Mouse (Mus musculus) stomach, embryonic 16.5 days (tissue): ENCODE measurements around the gene Vdac1. TPM values are rescaled to one million over a fixed set of nuclear protein-coding genes. Genes with fewer than 3 reads are reported as not detected.

Experiments
- ATAC-seq: fragments of 200-750 bp; cut with Nextera tagmentation; 2 replicates; pipeline ENCODE4 v1.8.0; 2017; ENCODE audit warnings: moderate number of reproducible peaks, moderate TSS enrichment; ENCODE audit not compliant: insufficient read depth, low FRiP score
- H3K27ac ChIP-seq: fragments of 300-500 bp; sonication (generic); 2 replicates; pipeline ENCODE4 v1.5.1; 2014; ENCODE audit warnings: low read length
- H3K27me3 ChIP-seq: fragments of 300-500 bp; sonication (generic); 2 replicates; pipeline ENCODE4 v1.6.1; 2014; ENCODE audit warnings: low read length, control low read depth, mixed read lengths; ENCODE audit not compliant: control insufficient read depth, insufficient read depth
- H3K36me3 ChIP-seq: fragments of 300-500 bp; sonication (generic); 2 replicates; pipeline ENCODE4 v1.6.1; 2014; ENCODE audit warnings: low read length; ENCODE audit not compliant: control insufficient read depth, insufficient read depth
- H3K4me1 ChIP-seq: fragments of 300-500 bp; sonication (generic); 2 replicates; pipeline ENCODE4 v1.6.1; 2014; ENCODE audit warnings: low read length, control low read depth, mixed read lengths; ENCODE audit not compliant: control insufficient read depth, insufficient read depth
- H3K4me2 ChIP-seq: fragments of 300-500 bp; sonication (generic); 2 replicates; pipeline ENCODE4 v1.6.1; 2014; ENCODE audit warnings: low read depth, low read length, mixed read lengths
- H3K4me3 ChIP-seq: fragments of 300-500 bp; sonication (generic); replicated peaks from 2 replicates; pipeline ENCODE4 v1.5.1; 2014; ENCODE audit warnings: mild to moderate bottlenecking, low read length
- H3K9ac ChIP-seq: fragments of 300-500 bp; sonication (generic); 2 replicates; pipeline ENCODE4 v1.6.1; 2014; ENCODE audit warnings: low read length
- H3K9me3 ChIP-seq: fragments of 300-500 bp; sonication (generic); replicated peaks from 2 replicates; pipeline ENCODE4 v1.6.1; 2016; ENCODE audit warnings: low read length, control low read depth; ENCODE audit not compliant: control insufficient read depth
- WGBS: fragments of 180-500 bp; shearing (Covaris S2); extraction: QIAGEN DNeasy Blood & Tissue Kit; methylation state at CpG from one replicate; pipeline ENCODE4 v1.1.7; 2014; 5-methylcytosine and 5-hydroxymethylcytosine counted together
- polyA plus RNA-seq: library from polyadenylated mRNA; unstranded; fragments of >200 nt; fragmentation: Nextera tagmentation; extraction: Ambion mirVana; gene quantifications from 2 replicates; pipeline ENCODE4 v1.2.1, GENCODE M21; 2015

The Vdac1 gene
- polyA plus RNA-seq, 1 experiment from 2014 or later, result 280 TPM

GRCm38 (mm10) chr11:52395940-52396596 is 35.4 kb downstream of the Vdac1 start, which contains the start of gene 9530068E07Rik:
9530068E07Rik (plus strand) TSS chr11:52396428.
- peak within 1 kb of the TSS; percentile 80 for H3K4me2 ChIP-seq
- 1% methylated on average over 38 of the region's 38 CpGs for WGBS
- H3K27ac ChIP-seq, result peak within 1 kb of the TSS; percentile 93
- peak within 1 kb of the TSS; percentile 98 for H3K4me3 ChIP-seq
- peak within 1 kb of the TSS; percentile 99 for H3K9ac ChIP-seq
- 0 out of 2 replicates have a peak, but pooled peaks cover 4% of the 10 kb centered on the region for H3K36me3 ChIP-seq
- no peaks in the 10 kb centered on the region for H3K27me3 ChIP-seq
- no peaks in the 10 kb centered on the region for H3K9me3 ChIP-seq
- peak; percentile 95 for ATAC-seq
- peaks cover 7% of the 10 kb centered on the region; the same call in 1 of the 2 replicates for H3K4me1 ChIP-seq

- peaks cover 7% of the 10 kb centered on the region; the same call in 1 of the 2 replicates for H3K4me1 ChIP-seq
- peak; percentile 72; the same call in 1 of the 2 replicates for ATAC-seq
- H3K4me2 ChIP-seq, result peak overlapping the region; percentile 80
- WGBS, result under 1% methylated on average over 33 of the region's 33 CpGs
- H3K27me3 ChIP-seq, result no peaks in the 10 kb centered on the region
- peak overlapping the region; percentile 99 for H3K9ac ChIP-seq
- peak overlapping the region; percentile 98 for H3K4me3 ChIP-seq
- no peaks in the 10 kb centered on the region for H3K9me3 ChIP-seq
- 0 out of 2 replicates have a peak, but pooled peaks cover 4% of the 10 kb centered on the region for H3K36me3 ChIP-seq
- peak overlapping the region; percentile 93 for H3K27ac ChIP-seq
These were observed 36.0 kb downstream of the Vdac1 start for GRCm38 (mm10) chr11:52396597-52397188.

- H3K9ac ChIP-seq, result peak overlapping the region; percentile 99
- H3K4me2 ChIP-seq, result peak overlapping the region; percentile 80
- peaks cover 7% of the 10 kb centered on the region; the same call in 1 of the 2 replicates for H3K4me1 ChIP-seq
- ATAC-seq, result no peak
- peak overlapping the region; percentile 98 for H3K4me3 ChIP-seq
- no peaks in the 10 kb centered on the region for H3K36me3 ChIP-seq
- peak overlapping the region; percentile 93; the same call in 1 of the 2 replicates for H3K27ac ChIP-seq
- no peaks in the 10 kb centered on the region for H3K9me3 ChIP-seq
- WGBS, result 72% methylated on average over 4 of the region's 4 CpGs
- H3K27me3 ChIP-seq, result no peaks in the 10 kb centered on the region
These were observed 36.8 kb downstream of the Vdac1 start for GRCm38 (mm10) chr11:52397385-52397987.

- WGBS, result 53% methylated on average over 2 of the region's 2 CpGs
- no peak overlapping the region for H3K27ac ChIP-seq
- no peak overlapping the region for H3K4me2 ChIP-seq
These were observed 40.8 kb downstream of the Vdac1 start for GRCm38 (mm10) chr11:52401476-52401875.

GRCm38 (mm10) chr11:52402566-52402965 is 41.9 kb downstream of the Vdac1 start:
- no peak overlapping the region for H3K4me3 ChIP-seq
- H3K4me1 ChIP-seq, result 0 out of 2 replicates have a peak, but pooled peaks cover 4% of the 10 kb centered on the region
- WGBS, result 44% methylated on average over 1 of the region's 1 CpGs
- H3K4me2 ChIP-seq, result no peak overlapping the region
- H3K9me3 ChIP-seq, result no peaks in the 10 kb centered on the region
- no peak overlapping the region for H3K9ac ChIP-seq
- H3K27me3 ChIP-seq, result no peaks in the 10 kb centered on the region
- no peak for ATAC-seq
- no peak overlapping the region for H3K27ac ChIP-seq
- H3K36me3 ChIP-seq, result peaks cover 2% of the 10 kb centered on the region; the same call in 1 of the 2 replicates

More at GRCm38 (mm10) chr11:52401476-52401875, 40.8 kb downstream of the Vdac1 start:
- Histone ChIP-seq H3K36me3 (no peaks in the 10 kb centered on the region; the same call in 1 of the 2 replicates), H3K9ac (no peak overlapping the region), H3K9me3 (no peaks in the 10 kb centered on the region), H3K4me3 (no peak overlapping the region), H3K4me1 (0 out of 2 replicates have a peak, but pooled peaks cover 4% of the 10 kb centered on the region), H3K27me3 (no peaks in the 10 kb centered on the region)
- ATAC-seq, result no peak

GRCm38 (mm10) chr11:52404209-52404608 is 43.5 kb downstream of the Vdac1 start:
- ATAC-seq, result no peak
- H3K36me3 ChIP-seq, result peaks cover 13% of the 10 kb centered on the region
- H3K4me1 ChIP-seq, result 0 out of 2 replicates have a peak, but pooled peaks cover 4% of the 10 kb centered on the region
- H3K9me3 ChIP-seq, result no peaks in the 10 kb centered on the region
- WGBS, result 84% methylated on average over 5 of the region's 5 CpGs
- no peaks in the 10 kb centered on the region for H3K27me3 ChIP-seq
- no peak overlapping the region for H3K4me3 ChIP-seq
- no peak overlapping the region for H3K9ac ChIP-seq
- H3K27ac ChIP-seq, result no peak overlapping the region
- no peak overlapping the region for H3K4me2 ChIP-seq

GRCm38 (mm10) chr11:52405196-52405688 is 44.6 kb downstream of the Vdac1 start:
- Histone ChIP-seq H3K27ac (no peak overlapping the region), H3K4me2 (no peak overlapping the region), H3K4me1 (no peaks in the 10 kb centered on the region), H3K27me3 (no peaks in the 10 kb centered on the region), H3K4me3 (no peak overlapping the region), H3K9ac (no peak overlapping the region), H3K9me3 (no peaks in the 10 kb centered on the region), H3K36me3 (peaks cover 14% of the 10 kb centered on the region)
- WGBS, result 83% methylated on average over 9 of the region's 9 CpGs
- no peak for ATAC-seq

- Histone ChIP-seq H3K4me2 (no peak overlapping the region), H3K4me3 (no peak overlapping the region), H3K9me3 (no peaks in the 10 kb centered on the region), H3K27ac (no peak overlapping the region), H3K9ac (no peak overlapping the region), H3K36me3 (peaks cover 14% of the 10 kb centered on the region), H3K4me1 (no peaks in the 10 kb centered on the region), H3K27me3 (no peaks in the 10 kb centered on the region)
- ATAC-seq, result no peak
- whole genome bisulfite sequencing, result 60% methylated on average over 5 of the region's 5 CpGs
These were observed 48.7 kb downstream of the Vdac1 start for GRCm38 (mm10) chr11:52409316-52409715.
